Mouse (Mus musculus) ES-E14 (cell line): ENCODE data around the gene Nlgn3.

Source experiments
- CHD2 ChIP-seq: IDR thresholded peaks from 2 replicates; pipeline ENCODE4 v1.6.1; 2014; ENCODE audit warnings: mild to moderate bottlenecking, low read depth, low read length, inconsistent platforms
- MAFK ChIP-seq: IDR thresholded peaks from 2 replicates; pipeline ENCODE4 v1.6.1; 2014; ENCODE audit warnings: mild to moderate bottlenecking, low read depth, low read length, inconsistent platforms; ENCODE audit not compliant: insufficient read depth

DNA sequence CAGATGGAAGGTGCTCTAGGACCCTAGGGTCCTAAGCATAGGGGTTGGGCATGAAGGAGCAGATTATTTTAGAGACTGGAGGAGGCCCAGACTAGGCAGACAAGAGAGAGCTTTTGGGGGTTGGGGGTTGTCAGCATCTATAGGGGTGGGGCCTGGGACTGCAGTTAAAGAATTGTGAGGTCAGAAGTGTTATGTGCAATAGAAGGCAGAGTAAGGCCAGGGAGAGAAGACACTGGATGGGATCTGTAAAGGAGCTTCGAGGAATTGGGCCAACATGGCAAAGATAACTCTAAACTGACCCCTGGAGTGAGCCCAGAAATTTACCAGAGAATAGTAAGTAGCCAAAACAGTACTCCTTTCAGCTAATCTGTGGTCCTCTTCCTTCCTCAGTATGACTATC is 35.1 kb upstream of the Nlgn3 start, which contains the start of gene Gm614:
- TF ChIP-seq MAFK (no peak), CHD2 (no peak)
